Mouse (Mus musculus): ENCODE measurements around the gene Zyg11a.
"Not testable (repeated sequence)": the region's sequence is repeated elsewhere in the genome, so short reads cannot be mapped to it uniquely, and the experiment has no call there.

Zyg11a gene

DNA sequence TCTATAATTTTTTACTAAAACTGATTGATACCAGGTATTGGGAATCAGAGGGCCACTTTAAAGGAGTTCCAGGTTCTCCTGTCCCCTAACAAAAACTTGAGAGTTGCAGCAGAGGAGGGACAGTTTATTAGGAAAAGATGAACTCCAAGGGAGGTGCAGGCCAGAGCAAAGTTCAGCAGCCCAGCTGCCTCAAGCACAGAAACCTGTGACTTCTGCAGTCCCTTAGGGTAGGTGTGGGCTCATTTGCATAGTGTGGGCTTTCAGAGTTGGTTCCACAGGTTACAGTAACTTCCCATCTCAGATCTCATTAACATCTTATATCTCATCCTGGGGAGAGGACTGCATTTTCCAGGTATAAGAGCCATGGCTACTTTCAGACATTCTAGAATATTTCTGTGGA is 74.1 kb downstream of the Zyg11a start:
- DNase-seq = no peak

DNA sequence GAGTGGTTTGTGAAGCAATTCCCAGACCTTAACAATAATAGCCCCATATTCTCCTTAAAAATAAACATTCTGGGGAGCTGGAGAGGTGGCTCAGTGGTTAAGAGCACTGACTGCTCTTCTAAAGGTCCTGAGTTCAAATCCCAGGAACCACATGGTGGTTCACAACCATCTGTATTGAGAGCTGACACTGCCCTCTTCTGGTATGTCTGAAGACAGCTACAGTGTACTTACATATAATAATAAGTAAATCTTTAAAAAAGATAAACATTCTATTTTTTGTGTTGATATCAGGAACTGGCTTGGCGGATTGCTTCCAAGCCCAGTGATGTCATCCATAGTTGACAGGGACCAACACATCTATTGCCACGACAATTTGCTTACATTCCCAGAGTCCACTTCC is 74.7 kb downstream of the Zyg11a start:
- DNase-seq = not testable (repeated sequence)

DNA sequence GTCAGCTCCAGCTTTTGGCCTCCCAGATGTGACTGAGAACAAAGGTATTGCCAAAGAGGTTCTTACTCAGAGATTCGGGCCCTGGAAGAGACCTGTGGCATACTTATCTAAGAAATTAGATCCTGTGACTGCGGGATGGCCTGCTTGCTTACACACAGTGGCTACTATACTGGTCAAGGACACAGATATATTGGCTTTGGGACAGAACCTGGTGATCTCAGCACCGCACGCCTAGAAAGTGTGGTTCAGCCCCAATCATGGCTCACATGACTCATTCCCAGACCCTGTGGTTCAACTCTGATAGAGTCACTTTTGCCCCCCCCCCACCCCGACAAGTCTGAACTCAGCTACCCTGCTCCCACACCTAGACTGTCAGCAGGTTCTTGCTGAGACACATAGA is 80.9 kb downstream of the Zyg11a start:
- no peak for DNase-seq
